Mouse (Mus musculus) lung, postnatal 0 days (tissue): Measurements from ENCODE around the gene Trnt1.

Source experiments
- CTCF ChIP-seq: IDR thresholded peaks from 2 replicates; pipeline ENCODE4 v1.5.1; 2016; ENCODE audit warnings: antibody characterized with exemption, mild to moderate bottlenecking
- EP300 ChIP-seq: IDR thresholded peaks from 2 replicates; pipeline ENCODE4 v1.6.1; 2016; ENCODE audit warnings: antibody characterized with exemption, mild to moderate bottlenecking, control low read depth

- TF ChIP-seq CTCF (no peak), EP300 (no peak)
Measured at GRCm38 (mm10) chr6:106745673-106746394, 23.1 kb upstream of the Trnt1 start.
